Mouse (Mus musculus): Measurements from ENCODE around the gene Sumo1. TPM values are rescaled to one million over a fixed set of nuclear protein-coding genes. Genes with fewer than 3 reads are reported as not detected.
A peak's percentile ranks its signal among the peaks of the same experiment; 100 is the strongest.

Gene Sumo1
- polyA plus RNA-seq, 1 experiment from 2014 or later = 307 TPM

DNA sequence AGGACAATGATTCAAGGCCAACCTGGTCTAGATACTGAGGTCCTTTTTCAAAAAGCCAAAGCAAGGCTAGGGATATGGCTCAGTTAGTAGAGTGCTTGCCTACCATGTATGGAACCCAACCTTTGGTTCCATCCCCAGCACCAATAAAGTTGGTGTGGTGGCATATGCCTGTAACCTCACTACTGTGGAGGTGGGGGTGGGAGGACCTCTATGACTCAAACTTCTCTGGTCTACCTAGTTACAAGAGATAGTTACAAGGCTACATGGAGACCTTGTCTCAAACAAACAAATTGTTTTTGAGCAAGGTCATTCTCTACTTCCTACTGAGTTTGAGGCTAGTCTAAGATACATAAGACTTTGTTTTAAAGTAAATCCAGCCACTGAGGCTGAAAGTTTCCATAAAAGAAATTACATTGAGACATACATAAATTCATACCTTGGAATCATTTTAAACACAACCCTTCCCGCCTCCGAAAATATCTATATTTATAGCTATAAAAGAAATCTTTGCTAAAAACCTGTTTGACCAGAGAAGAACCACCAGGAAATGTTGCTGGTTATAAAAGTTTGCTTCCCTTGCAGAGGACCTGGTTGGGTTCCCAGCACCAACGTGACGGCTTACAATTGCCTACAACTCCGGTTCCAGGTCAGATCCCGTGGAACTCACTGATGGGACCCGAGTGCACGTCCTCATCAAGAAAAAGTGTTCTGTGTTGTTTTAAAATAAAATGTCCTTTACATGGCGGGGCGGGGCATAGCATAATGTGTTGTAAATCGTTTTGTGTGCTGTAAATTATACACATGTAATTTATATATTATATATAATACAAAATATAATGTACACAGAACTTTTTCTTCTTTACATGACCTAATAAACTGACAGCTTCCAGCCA lies 13.5 kb upstream of the Sumo1 start:
- Histone ChIP-seq H3K4me1 (ENCODE audit: control insufficient read depth, insufficient read depth, low read depth, low read length) (peaks cover 14% of the 10 kb centered on the region), H3K9me3 (ENCODE audit: control insufficient read depth, low read length) (no peaks in the 10 kb centered on the region), H3K9ac (ENCODE audit: low read depth, low read length) (peak overlapping the region; percentile 55), H3K4me3 (ENCODE audit: low read length) (peak overlapping the region; percentile 78), H3K4me2 (ENCODE audit: low read length) (peak overlapping the region; percentile 94), H3K27ac (ENCODE audit: low read depth, low read length) (no peak overlapping the region), H3K27me3 (replicated peaks; ENCODE audit: control insufficient read depth, insufficient read depth, low read length) (no peaks in the 10 kb centered on the region; the same call in 1 of the 2 replicates), H3K36me3 (ENCODE audit: control insufficient read depth, insufficient read depth, low read length) (no peaks in the 10 kb centered on the region)
- ATAC-seq = no peak; the same call in 1 of the 2 replicates
- 11% methylated on average over 11 of the region's 11 CpGs for WGBS

GRCm38 (mm10) chr1:59673661-59674060 lies 3.0 kb upstream of the Sumo1 start:
- no peak for ATAC-seq
- no peak overlapping the region for H3K9ac ChIP-seq (ENCODE audit: low read depth, low read length)
- no peak overlapping the region for H3K4me2 ChIP-seq (ENCODE audit: low read length)
- H3K9me3 ChIP-seq (ENCODE audit: control insufficient read depth, low read length) = no peaks in the 10 kb centered on the region
- H3K27ac ChIP-seq (ENCODE audit: low read depth, low read length) = no peak overlapping the region
- peaks cover 14% of the 10 kb centered on the region for H3K4me1 ChIP-seq (ENCODE audit: control insufficient read depth, insufficient read depth, low read depth, low read length)
- H3K4me3 ChIP-seq (ENCODE audit: low read length) = no peak overlapping the region
- no peaks in the 10 kb centered on the region for H3K36me3 ChIP-seq (ENCODE audit: control insufficient read depth, insufficient read depth, low read length)
- 97% methylated on average over 2 of the region's 2 CpGs for WGBS
- no peaks in the 10 kb centered on the region for H3K27me3 ChIP-seq (replicated peaks; ENCODE audit: control insufficient read depth, insufficient read depth, low read length)

DNA sequence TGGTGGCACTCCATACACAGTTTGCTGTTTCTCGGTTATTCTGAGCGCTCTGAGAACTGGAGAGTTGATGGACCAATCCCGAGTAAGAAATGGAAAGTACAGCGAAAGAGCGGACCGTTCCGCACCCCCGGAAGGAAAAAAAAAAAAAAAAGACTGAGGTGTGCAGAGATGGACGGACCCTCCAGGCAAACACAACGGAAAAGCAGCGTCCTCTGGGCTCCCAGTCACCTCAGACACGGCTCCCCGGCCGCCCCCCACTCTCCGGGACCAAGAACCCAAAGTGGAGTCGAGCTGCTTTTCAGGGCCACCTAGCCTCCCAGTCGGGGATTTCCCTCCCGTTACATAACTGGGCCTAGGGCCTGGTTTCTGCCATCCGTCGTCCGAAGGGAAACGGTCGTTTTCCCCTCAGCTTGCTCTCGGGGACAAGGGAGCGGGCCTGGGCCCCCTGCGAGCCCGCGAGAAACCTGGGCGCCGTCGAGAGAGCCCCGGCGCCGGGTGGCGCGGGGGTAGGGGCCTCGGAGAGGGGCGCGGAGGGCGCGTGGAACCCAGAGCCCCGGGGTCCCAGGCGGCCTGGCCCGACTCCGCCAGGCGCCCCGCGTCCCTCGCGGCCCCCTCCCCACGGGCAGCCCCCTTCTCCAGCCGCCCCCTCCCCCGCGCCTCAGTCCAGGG lies 538 bp downstream of the Sumo1 start:
- WGBS = under 1% methylated on average over 37 of the region's 54 CpGs
- Histone ChIP-seq H3K36me3 (ENCODE audit: control insufficient read depth, insufficient read depth, low read length) (no peaks in the 10 kb centered on the region), H3K27me3 (replicated peaks; ENCODE audit: control insufficient read depth, insufficient read depth, low read length) (no peaks in the 10 kb centered on the region), H3K9ac (ENCODE audit: low read depth, low read length) (peak overlapping the region; percentile 91), H3K27ac (ENCODE audit: low read depth, low read length) (peak overlapping the region; percentile 94), H3K9me3 (ENCODE audit: control insufficient read depth, low read length) (no peaks in the 10 kb centered on the region), H3K4me3 (ENCODE audit: low read length) (peak overlapping the region; percentile 90), H3K4me1 (ENCODE audit: control insufficient read depth, insufficient read depth, low read depth, low read length) (peaks cover 18% of the 10 kb centered on the region), H3K4me2 (ENCODE audit: low read length) (peak overlapping the region; percentile 80)
- no peak; the same call in 1 of the 2 replicates for ATAC-seq

DNA sequence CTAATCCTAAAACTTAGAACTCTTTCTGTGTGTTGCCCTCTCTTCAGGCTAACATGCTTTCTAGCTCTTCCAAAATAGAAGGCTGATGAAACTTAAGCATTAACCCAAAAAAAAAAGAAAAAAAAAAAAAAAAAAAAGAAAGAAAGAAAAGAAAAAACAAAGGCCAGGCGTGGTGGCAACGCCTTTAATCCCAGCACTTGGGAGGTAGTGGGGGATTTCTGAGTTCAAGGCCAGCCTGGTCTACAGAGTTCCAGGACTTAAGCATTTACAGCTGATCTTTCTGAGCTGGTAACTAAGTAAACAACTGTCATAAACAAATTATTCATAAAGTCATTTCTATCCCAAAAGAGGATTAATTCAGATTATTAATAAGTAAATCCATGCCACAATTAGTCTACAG lies 1.8 kb downstream of the Sumo1 start:
- 89% methylated on average over 2 of the region's 2 CpGs for WGBS
- Histone ChIP-seq H3K4me3 (ENCODE audit: low read length) (no peak overlapping the region), H3K9me3 (ENCODE audit: control insufficient read depth, low read length) (no peaks in the 10 kb centered on the region), H3K27me3 (replicated peaks; ENCODE audit: control insufficient read depth, insufficient read depth, low read length) (no peaks in the 10 kb centered on the region), H3K36me3 (ENCODE audit: control insufficient read depth, insufficient read depth, low read length) (no peaks in the 10 kb centered on the region), H3K27ac (ENCODE audit: low read depth, low read length) (no peak overlapping the region), H3K9ac (ENCODE audit: low read depth, low read length) (no peak overlapping the region), H3K4me1 (ENCODE audit: control insufficient read depth, insufficient read depth, low read depth, low read length) (peaks cover 18% of the 10 kb centered on the region), H3K4me2 (ENCODE audit: low read length) (no peak overlapping the region; the same call in 1 of the 2 replicates)
- ATAC-seq = no peak

- Histone ChIP-seq H3K9me3 (ENCODE audit: control insufficient read depth, low read length) (no peaks in the 10 kb centered on the region), H3K27ac (ENCODE audit: low read depth, low read length) (no peak overlapping the region), H3K4me2 (ENCODE audit: low read length) (no peak overlapping the region), H3K36me3 (ENCODE audit: control insufficient read depth, insufficient read depth, low read length) (no peaks in the 10 kb centered on the region), H3K27me3 (replicated peaks; ENCODE audit: control insufficient read depth, insufficient read depth, low read length) (no peaks in the 10 kb centered on the region), H3K9ac (ENCODE audit: low read depth, low read length) (no peak overlapping the region), H3K4me1 (ENCODE audit: control insufficient read depth, insufficient read depth, low read depth, low read length) (peaks cover 3% of the 10 kb centered on the region), H3K4me3 (ENCODE audit: low read length) (no peak overlapping the region)
- no peak for ATAC-seq
- WGBS = 91% methylated on average over 3 of the region's 3 CpGs
Measured at GRCm38 (mm10) chr1:59663456-59664135, 7.0 kb downstream of the Sumo1 start.

DNA sequence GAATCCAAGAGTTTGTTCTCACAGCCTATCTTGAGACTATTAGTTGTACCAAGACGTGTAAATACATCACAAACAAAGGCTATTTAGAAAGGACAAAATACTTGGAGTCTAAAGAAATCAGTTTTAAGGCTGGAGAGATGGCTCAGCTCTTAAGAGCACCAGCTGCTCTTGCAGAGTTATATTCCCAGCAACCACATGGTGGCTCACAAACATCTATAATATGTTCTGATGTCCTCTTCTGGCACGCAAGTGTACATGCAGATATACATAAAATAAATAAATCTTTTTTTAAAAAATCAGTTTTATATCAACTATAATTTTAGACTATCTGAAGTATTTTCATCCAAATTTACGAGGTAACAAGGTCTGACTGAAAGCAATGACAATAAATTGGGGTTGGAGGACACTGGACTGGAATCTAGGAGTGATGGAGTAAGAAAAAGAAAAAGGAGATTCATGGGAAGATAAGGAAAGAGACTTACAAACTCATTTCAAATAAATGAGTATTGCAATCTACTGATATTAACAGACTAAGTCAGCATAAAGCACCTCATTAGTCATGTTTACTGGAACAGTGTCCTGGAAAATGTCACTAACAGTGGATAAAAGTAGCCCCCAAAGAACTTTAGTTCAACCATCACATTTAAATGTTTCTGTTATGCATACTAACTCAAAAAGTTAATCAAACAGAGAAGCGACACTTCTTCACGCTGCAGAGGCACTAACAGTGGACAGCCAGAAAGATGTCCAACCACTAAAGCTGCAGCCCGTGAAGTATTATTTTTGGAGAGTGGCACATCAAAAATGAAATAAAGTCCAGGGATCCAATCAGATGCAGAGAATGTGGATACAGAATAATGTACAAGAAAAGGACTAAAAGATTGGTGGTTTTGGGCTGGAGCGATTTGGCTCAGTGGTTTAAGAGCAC lies 14.1 kb downstream of the Sumo1 start:
- H3K36me3 ChIP-seq (ENCODE audit: control insufficient read depth, insufficient read depth, low read length) = no peaks in the 10 kb centered on the region
- no peaks in the 10 kb centered on the region for H3K9me3 ChIP-seq (ENCODE audit: control insufficient read depth, low read length)
- no peak for ATAC-seq
- 90% methylated on average over 7 of the region's 7 CpGs for WGBS
- no peak overlapping the region for H3K27ac ChIP-seq (ENCODE audit: low read depth, low read length)
- H3K4me1 ChIP-seq (ENCODE audit: control insufficient read depth, insufficient read depth, low read depth, low read length) = no peaks in the 10 kb centered on the region
- H3K4me2 ChIP-seq (ENCODE audit: low read length) = no peak overlapping the region
- no peaks in the 10 kb centered on the region for H3K27me3 ChIP-seq (replicated peaks; ENCODE audit: control insufficient read depth, insufficient read depth, low read length)
- H3K4me3 ChIP-seq (ENCODE audit: low read length) = no peak overlapping the region
- no peak overlapping the region for H3K9ac ChIP-seq (ENCODE audit: low read depth, low read length)

DNA sequence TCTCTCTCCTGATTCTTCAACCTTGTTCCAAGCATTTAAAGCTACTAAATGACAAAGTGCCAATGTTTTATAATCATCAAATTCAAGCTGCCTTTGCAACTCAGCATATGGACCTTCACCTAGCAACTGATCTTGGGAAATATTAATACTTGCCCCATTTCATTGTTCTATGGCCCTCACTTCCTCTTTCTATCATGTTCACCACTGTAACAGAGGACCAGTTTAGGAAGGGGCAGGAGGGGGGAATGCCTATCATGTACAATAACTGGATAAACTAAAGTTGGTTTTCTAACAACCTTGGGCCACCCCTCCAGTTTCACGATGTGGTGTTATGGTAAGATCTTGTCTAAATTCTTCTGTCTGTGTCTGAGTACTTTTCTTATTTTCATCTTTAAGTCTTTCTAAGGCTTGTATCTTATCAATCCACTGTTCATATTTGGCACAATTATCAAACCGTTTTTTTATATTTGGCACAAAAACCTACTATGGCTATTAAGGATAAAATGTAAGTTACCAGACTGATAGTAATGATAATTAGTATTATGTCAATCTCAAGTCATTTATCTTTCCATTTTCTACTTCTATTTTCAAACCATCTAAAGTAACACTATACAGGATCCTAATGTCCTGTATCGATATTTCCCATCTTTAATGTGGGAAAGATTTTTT lies 17.3 kb downstream of the Sumo1 start:
- Histone ChIP-seq H3K27me3 (replicated peaks; ENCODE audit: control insufficient read depth, insufficient read depth, low read length) (no peaks in the 10 kb centered on the region), H3K4me3 (ENCODE audit: low read length) (no peak overlapping the region), H3K27ac (ENCODE audit: low read depth, low read length) (no peak overlapping the region), H3K4me1 (ENCODE audit: control insufficient read depth, insufficient read depth, low read depth, low read length) (no peaks in the 10 kb centered on the region), H3K9ac (ENCODE audit: low read depth, low read length) (no peak overlapping the region), H3K4me2 (ENCODE audit: low read length) (no peak overlapping the region), H3K9me3 (ENCODE audit: control insufficient read depth, low read length) (no peaks in the 10 kb centered on the region), H3K36me3 (ENCODE audit: control insufficient read depth, insufficient read depth, low read length) (no peaks in the 10 kb centered on the region)
- 92% methylated on average over 3 of the region's 3 CpGs for WGBS
- no peak for ATAC-seq

GRCm38 (mm10) chr1:59651201-59651819 lies 19.3 kb downstream of the Sumo1 start:
- H3K9ac ChIP-seq (ENCODE audit: low read depth, low read length) = no peak overlapping the region
- H3K4me2 ChIP-seq (ENCODE audit: low read length) = no peak overlapping the region
- H3K27me3 ChIP-seq (replicated peaks; ENCODE audit: control insufficient read depth, insufficient read depth, low read length) = no peaks in the 10 kb centered on the region
- WGBS = 99% methylated on average over 3 of the region's 3 CpGs
- H3K27ac ChIP-seq (ENCODE audit: low read depth, low read length) = no peak overlapping the region
- ATAC-seq = no peak
- no peaks in the 10 kb centered on the region for H3K4me1 ChIP-seq (ENCODE audit: control insufficient read depth, insufficient read depth, low read depth, low read length)
- no peak overlapping the region for H3K4me3 ChIP-seq (ENCODE audit: low read length)
- H3K36me3 ChIP-seq (ENCODE audit: control insufficient read depth, insufficient read depth, low read length) = peaks cover 5% of the 10 kb centered on the region; the same call in 1 of the 2 replicates
- no peaks in the 10 kb centered on the region for H3K9me3 ChIP-seq (ENCODE audit: control insufficient read depth, low read length)
